Mouse (Mus musculus) forebrain, embryonic 14.5 days (tissue): ENCODE measurements around the gene Hp. TPM values are rescaled to one million over a fixed set of nuclear protein-coding genes. Genes with fewer than 3 reads are reported as not detected.

Source experiments
- ATAC-seq: fragments of 200-750 bp; cut with Nextera tagmentation; 2 replicates; pipeline ENCODE4 v1.8.0; 2017; ENCODE audit warnings: mild to moderate bottlenecking, moderate library complexity
- DNase-seq: peaks from one replicate; pipeline ENCODE4 v3.0.0-alpha.2; 2015; ENCODE audit warnings: low spot score
- H3K27ac ChIP-seq: fragments of 300-500 bp; sonication (generic); 2 replicates; pipeline ENCODE4 v1.5.1; 2014; ENCODE audit warnings: low read depth, mild to moderate bottlenecking, control low read depth, low read length, moderate library complexity
- H3K27me3 ChIP-seq: fragments of 300-500 bp; sonication (generic); replicated peaks from 2 replicates; pipeline ENCODE4 v1.6.1; 2014; ENCODE audit warnings: low read length, control low read depth, mixed read lengths; ENCODE audit not compliant: control insufficient read depth, insufficient read depth
- H3K36me3 ChIP-seq: fragments of 300-500 bp; sonication (generic); 2 replicates; pipeline ENCODE4 v1.6.1; 2014; ENCODE audit warnings: low read length, control low read depth; ENCODE audit not compliant: control insufficient read depth, insufficient read depth
- H3K4me1 ChIP-seq: fragments of 300-500 bp; sonication (generic); 2 replicates; pipeline ENCODE4 v1.6.1; 2014; ENCODE audit warnings: antibody characterized with exemption, low read length, control low read depth; ENCODE audit not compliant: control insufficient read depth, insufficient read depth
- H3K4me2 ChIP-seq: fragments of 300-500 bp; sonication (generic); 2 replicates; pipeline ENCODE4 v1.6.1; 2014; ENCODE audit warnings: mild to moderate bottlenecking, control low read depth, low read length
- H3K4me3 ChIP-seq: fragments of 300-500 bp; sonication (generic); 2 replicates; pipeline ENCODE4 v1.5.1; 2014; ENCODE audit warnings: low read depth, low read length, control low read depth
- H3K9ac ChIP-seq: fragments of 300-500 bp; sonication (generic); 2 replicates; pipeline ENCODE4 v1.6.1; 2014; ENCODE audit warnings: mild to moderate bottlenecking, low read length, control low read depth, moderate library complexity
- H3K9me3 ChIP-seq: fragments of 300-500 bp; sonication (generic); replicated peaks from 2 replicates; pipeline ENCODE4 v1.6.1; 2016; ENCODE audit warnings: low read length, control low read depth, mixed read lengths; ENCODE audit not compliant: control insufficient read depth
- WGBS: fragments of 180-500 bp; shearing (Covaris S2); extraction: QIAGEN DNeasy Blood & Tissue Kit; methylation state at CpG from one replicate; pipeline ENCODE4 v1.1.7; 2014; 5-methylcytosine and 5-hydroxymethylcytosine counted together
- polyA plus RNA-seq: library from polyadenylated mRNA; unstranded; fragments of >200 nt; fragmentation: Nextera tagmentation; extraction: Ambion mirVana; gene quantifications from 2 replicates; pipeline ENCODE4 v1.2.1, GENCODE M21; 2014

Gene Hp
- polyA plus RNA-seq, result 0.13 and 0.64 TPM in 2 replicates

- 73% methylated on average over 8 of the region's 8 CpGs for WGBS
- H3K36me3 ChIP-seq, result no peaks in the 10 kb centered on the region
Measured at GRCm38 (mm10) chr8:109578900-109579301, at the start of gene Hp. Gene Hp (minus strand): TSS chr8:109579172.

DNA sequence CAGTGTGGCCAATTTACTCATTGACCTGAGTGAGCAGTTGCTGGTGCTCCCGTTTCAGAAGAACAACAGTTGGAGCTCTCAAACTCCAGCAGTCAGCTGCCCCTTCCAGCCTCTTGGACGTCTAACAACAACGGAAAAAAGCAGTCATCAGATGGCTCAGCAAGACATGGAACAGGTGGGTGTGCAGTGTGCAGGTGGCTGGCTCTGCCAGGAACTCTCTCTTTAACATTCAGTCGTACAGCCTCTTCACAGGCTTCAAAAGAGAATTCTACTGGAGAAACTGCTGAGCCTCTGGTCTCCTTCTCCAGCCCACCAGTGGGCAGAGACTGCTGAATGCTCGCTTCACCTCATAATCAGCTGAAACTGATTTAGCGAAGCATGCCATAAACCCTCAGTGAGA, 49.7 kb upstream of the Hp start:
- H3K27me3 ChIP-seq, result no peaks in the 10 kb centered on the region
- 67% methylated on average over 6 of the region's 6 CpGs for WGBS
- no peak overlapping the region for H3K4me2 ChIP-seq
- no peaks in the 10 kb centered on the region for H3K36me3 ChIP-seq
- DNase-seq, result no peak
- ATAC-seq, result no peak
- H3K9me3 ChIP-seq, result 0 out of 2 replicates have a peak, but pooled peaks cover 3% of the 10 kb centered on the region
- H3K4me1 ChIP-seq, result no peaks in the 10 kb centered on the region
- H3K4me3 ChIP-seq, result no peak overlapping the region
- H3K9ac ChIP-seq, result no peak overlapping the region
- no peak overlapping the region for H3K27ac ChIP-seq

More at GRCm38 (mm10) chr8:109578900-109579301, at the start of gene Hp:
- H3K27ac ChIP-seq, result no peak within 1 kb of the TSS
- H3K4me3 ChIP-seq, result no peak within 1 kb of the TSS
- no peaks in the 10 kb centered on the region for H3K9me3 ChIP-seq
- H3K4me2 ChIP-seq, result no peak within 1 kb of the TSS
- ATAC-seq (no peak), DNase-seq (no peak)
- no peak within 1 kb of the TSS for H3K9ac ChIP-seq
- no peaks in the 10 kb centered on the region for H3K4me1 ChIP-seq
- no peaks in the 10 kb centered on the region for H3K27me3 ChIP-seq

DNA sequence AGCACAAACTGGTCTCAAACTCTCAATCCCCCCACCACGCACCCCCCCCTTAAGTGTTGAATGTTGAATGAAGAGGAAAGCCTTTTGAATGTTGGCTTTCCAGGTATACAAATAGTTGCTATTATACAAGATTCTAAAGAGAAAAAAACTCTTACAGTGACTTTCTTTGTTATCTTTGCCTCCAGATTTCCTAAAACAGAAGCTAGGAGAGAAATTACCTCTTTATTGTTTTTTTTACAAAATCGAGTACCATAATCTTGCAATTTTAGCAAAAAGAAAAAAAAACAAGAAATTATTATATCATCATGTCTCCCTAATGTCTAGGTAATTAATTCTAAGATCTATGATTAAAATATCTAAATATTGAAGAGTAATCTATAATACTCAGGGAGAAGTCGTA, 36.6 kb upstream of the Hp start:
- ATAC-seq, result no peak
- no peak overlapping the region for H3K4me3 ChIP-seq
- no peak for DNase-seq

DNA sequence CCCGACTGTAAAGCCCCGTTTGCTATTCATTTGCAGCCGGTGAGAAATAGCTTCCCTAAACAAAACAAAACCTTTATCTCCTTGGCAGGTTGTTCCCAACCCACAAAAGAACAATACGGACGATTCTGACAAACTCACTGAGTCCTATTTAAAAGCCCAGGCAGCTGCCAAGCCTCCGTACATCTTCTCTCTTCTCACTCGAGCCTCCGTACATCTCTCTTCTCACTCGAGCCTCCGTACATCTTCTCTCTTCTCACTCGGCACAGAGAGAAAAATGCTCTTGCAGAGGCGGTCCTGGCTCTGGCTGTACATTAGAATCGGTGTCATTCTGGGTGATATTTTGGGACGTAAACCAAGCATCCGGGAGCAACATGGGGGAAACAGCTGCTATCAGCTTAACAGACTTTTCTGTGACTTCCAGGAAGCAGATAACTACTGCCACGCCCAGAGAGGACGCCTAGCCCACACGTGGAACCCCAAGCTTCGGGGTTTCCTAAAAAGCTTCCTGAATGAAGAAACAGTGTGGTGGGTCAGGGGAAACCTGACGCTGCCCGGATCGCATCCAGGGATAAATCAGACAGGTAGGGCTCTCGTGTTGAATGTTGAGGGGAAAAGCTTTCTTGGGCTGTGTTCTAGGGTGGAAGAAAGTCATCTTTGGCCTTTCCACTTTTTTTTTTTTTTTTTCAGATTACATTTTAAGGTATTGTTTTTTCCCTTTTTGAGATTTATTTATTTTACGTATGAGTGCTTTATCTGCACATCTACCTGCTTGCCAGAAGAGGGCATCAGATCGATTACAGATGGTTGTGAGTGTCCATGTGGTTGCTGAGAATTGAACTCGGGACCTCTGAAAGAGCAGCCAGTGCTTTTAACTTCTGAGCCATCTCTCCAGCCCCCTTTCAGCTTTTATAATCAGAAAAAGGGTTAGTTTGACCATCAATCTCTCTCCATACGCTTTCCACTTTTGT, 35.6 kb upstream of the Hp start, which contains the start of gene Pkd1l3:
Gene Pkd1l3, plus strand, starts transcription at position 275 of the 968 bp plus-strand sequence.
- ATAC-seq (no peak), DNase-seq (no peak)
- Histone ChIP-seq H3K4me2 (no peak within 1 kb of the TSS), H3K9ac (no peak within 1 kb of the TSS), H3K27me3 (no peaks in the 10 kb centered on the region), H3K4me1 (no peaks in the 10 kb centered on the region), H3K4me3 (no peak within 1 kb of the TSS), H3K36me3 (no peaks in the 10 kb centered on the region), H3K9me3 (no peaks in the 10 kb centered on the region), H3K27ac (no peak within 1 kb of the TSS)
- 61% methylated on average over 27 of the region's 27 CpGs for WGBS

More for the DNA sequence above, 36.6 kb upstream of the Hp start:
- Histone ChIP-seq H3K4me1 (no peaks in the 10 kb centered on the region), H3K36me3 (no peaks in the 10 kb centered on the region), H3K27me3 (no peaks in the 10 kb centered on the region), H3K9me3 (no peaks in the 10 kb centered on the region), H3K4me2 (no peak overlapping the region), H3K27ac (no peak overlapping the region), H3K9ac (no peak overlapping the region)
- 87% methylated on average over 3 of the region's 3 CpGs for WGBS

DNA sequence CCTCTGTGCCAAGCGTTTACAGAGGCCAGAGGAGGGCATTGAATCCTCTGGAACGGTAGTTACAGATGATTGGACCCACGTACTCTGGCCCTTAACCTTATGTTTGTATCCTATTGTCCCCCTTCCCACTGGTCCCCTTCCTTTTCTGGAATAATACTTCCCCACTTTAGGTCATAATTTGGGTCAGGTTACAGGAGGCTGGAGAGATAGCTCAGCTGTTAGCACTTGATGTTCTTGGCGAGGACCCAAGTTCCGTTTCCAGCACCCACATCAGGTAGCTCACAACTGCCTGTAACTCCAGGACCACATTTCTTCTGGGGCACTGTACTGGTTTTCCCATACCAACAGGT, 30.2 kb upstream of the Hp start:
- Histone ChIP-seq H3K9ac (peak overlapping the region; percentile 71), H3K27me3 (no peaks in the 10 kb centered on the region), H3K4me3 (peak overlapping the region; percentile 55), H3K36me3 (peaks cover 6% of the 10 kb centered on the region; the same call in 1 of the 2 replicates), H3K9me3 (no peaks in the 10 kb centered on the region), H3K4me1 (peaks cover 6% of the 10 kb centered on the region; the same call in 1 of the 2 replicates), H3K4me2 (peak overlapping the region; percentile 86), H3K27ac (peak overlapping the region; percentile 92)
- 13% methylated on average over 5 of the region's 5 CpGs for WGBS
- DNase-seq (peak; percentile 10), ATAC-seq (no peak)

GRCm38 (mm10) chr8:109608271-109609152, 29.5 kb upstream of the Hp start, which contains the start of gene Dhodh:
Gene Dhodh (minus strand): TSS chr8:109608673.
- DNase-seq (peak; percentile 98), ATAC-seq (peak; percentile 100)
- Histone ChIP-seq H3K4me1 (peaks cover 6% of the 10 kb centered on the region; the same call in 1 of the 2 replicates), H3K9ac (peak within 1 kb of the TSS; percentile 71), H3K27me3 (no peaks in the 10 kb centered on the region), H3K36me3 (peaks cover 11% of the 10 kb centered on the region; the same call in 1 of the 2 replicates), H3K4me2 (peak within 1 kb of the TSS; percentile 86), H3K9me3 (no peaks in the 10 kb centered on the region), H3K27ac (peak within 1 kb of the TSS; percentile 92), H3K4me3 (peak within 1 kb of the TSS; percentile 55)
- under 1% methylated on average over 42 of the region's 42 CpGs for WGBS

- ATAC-seq (no peak), DNase-seq (peak; percentile 21)
- 6% methylated on average over 12 of the region's 12 CpGs for WGBS
- peaks cover 20% of the 10 kb centered on the region for H3K36me3 ChIP-seq
- H3K4me3 ChIP-seq, result peak overlapping the region; percentile 55
- no peaks in the 10 kb centered on the region for H3K27me3 ChIP-seq
- peaks cover 6% of the 10 kb centered on the region; the same call in 1 of the 2 replicates for H3K4me1 ChIP-seq
- H3K27ac ChIP-seq, result no peak overlapping the region
- H3K9me3 ChIP-seq, result no peaks in the 10 kb centered on the region
- H3K9ac ChIP-seq, result peak overlapping the region; percentile 71
- peak overlapping the region; percentile 86 for H3K4me2 ChIP-seq
Measured at GRCm38 (mm10) chr8:109607650-109608049, 28.7 kb upstream of the Hp start.

- no peak overlapping the region for H3K27ac ChIP-seq
- ATAC-seq (no peak), DNase-seq (no peak)
- H3K9me3 ChIP-seq, result no peaks in the 10 kb centered on the region
- H3K9ac ChIP-seq, result no peak overlapping the region
- no peaks in the 10 kb centered on the region for H3K27me3 ChIP-seq
- H3K4me2 ChIP-seq, result no peak overlapping the region
- WGBS, result 87% methylated on average over 2 of the region's 2 CpGs
- H3K4me3 ChIP-seq, result no peak overlapping the region
- peaks cover 6% of the 10 kb centered on the region; the same call in 1 of the 2 replicates for H3K4me1 ChIP-seq
- peaks cover 24% of the 10 kb centered on the region for H3K36me3 ChIP-seq
Measured at GRCm38 (mm10) chr8:109606725-109607124, 27.8 kb upstream of the Hp start.
